Mouse (Mus musculus): Measurements from ENCODE around the gene Lhfpl5. TPM values are rescaled to one million over a fixed set of nuclear protein-coding genes. Genes with fewer than 3 reads are reported as not detected.

Gene Lhfpl5
- polyA plus RNA-seq, 1 experiment, result 0.04 TPM

DNA sequence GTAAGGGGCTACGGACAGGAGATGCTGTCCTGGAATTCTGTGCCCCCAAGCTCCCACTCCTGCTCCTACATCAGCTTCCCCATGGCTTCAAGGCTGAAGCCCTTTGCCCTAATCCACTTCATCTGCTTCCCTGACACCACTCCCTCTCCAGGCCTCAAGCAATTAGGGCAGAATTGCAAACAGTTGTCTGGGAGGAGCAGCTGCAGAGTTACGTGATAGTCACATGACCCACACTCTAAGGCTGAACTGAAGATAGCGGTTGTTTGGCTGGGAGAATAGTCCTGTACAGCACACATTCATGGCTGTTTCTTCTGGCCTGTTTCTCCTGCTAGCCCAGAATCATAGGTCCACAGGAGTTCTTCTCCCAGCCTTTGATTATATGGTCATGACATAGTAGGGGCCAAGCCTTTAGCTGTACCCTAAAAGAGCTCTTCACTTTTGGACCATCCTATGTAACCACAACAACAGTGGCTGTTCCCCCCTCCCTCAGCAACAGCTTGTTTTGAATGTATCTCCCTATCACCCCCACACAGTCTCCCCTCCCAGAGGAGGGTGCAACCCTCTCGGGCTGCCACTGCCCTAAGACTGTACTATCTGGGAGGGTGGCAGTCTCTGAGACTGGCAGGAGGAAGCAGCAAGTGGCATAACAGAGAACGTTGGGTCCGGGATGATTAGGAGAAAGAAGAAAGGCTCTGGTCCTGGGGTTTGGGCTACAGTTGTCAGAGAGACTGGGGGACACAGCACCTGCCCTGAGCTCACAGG lies 18.6 kb upstream of the Lhfpl5 start:
- H3K4me2 ChIP-seq (ENCODE audit: low read depth), result peak overlapping the region; percentile 55
- H3K79me2 ChIP-seq (ENCODE audit: control insufficient read depth, insufficient read depth), result no peaks in the 10 kb centered on the region
- peaks cover 24% of the 10 kb centered on the region for H3K27me3 ChIP-seq (ENCODE audit: control insufficient read depth, insufficient read depth, insufficient read length)
- no peak overlapping the region for H3ac ChIP-seq (ENCODE audit: control insufficient read depth, insufficient read length)
- no peaks in the 10 kb centered on the region for H3K36me3 ChIP-seq (ENCODE audit: control insufficient read depth, insufficient read depth)
- TF ChIP-seq TCF12 (IDR thresholded peaks at IDR 0.05; ENCODE audit: insufficient read depth, poor library complexity, severe bottlenecking), result peak; percentile 88
- no peak for TF ChIP-seq REST (IDR thresholded peaks at IDR 0.05; ENCODE audit: insufficient read depth, insufficient read length)
- TF ChIP-seq TCF3 (IDR thresholded peaks at IDR 0.05; ENCODE audit: insufficient read length, low read depth), result peak; percentile 33
- no peak for TF ChIP-seq SRF (IDR thresholded peaks at IDR 0.05; ENCODE audit: control insufficient read depth, insufficient read length, low read depth)
- TF ChIP-seq POLR2A (IDR thresholded peaks at IDR 0.05; ENCODE audit: insufficient read length, low read depth), result no peak
- TF ChIP-seq USF1 (IDR thresholded peaks at IDR 0.05; ENCODE audit: low read depth), result peak; percentile 96
- peak; percentile 69 to 96 (median 96) for TF ChIP-seq MYOG (IDR thresholded peaks at IDR 0.05; ENCODE audit: control insufficient read depth in 1 of 3, insufficient read depth in 1 of 3, insufficient read length in 2 of 3, low read depth in 2 of 3)
- TF ChIP-seq MYOD1 (IDR thresholded peaks at IDR 0.05; ENCODE audit: control insufficient read depth in 1 of 3, insufficient read length in 2 of 3, low read depth in 2 of 3), result peak; percentile 62 to 95 (median 89)
- TF ChIP-seq POLR2AphosphoS2 (IDR thresholded peaks at IDR 0.05; ENCODE audit: insufficient read length, low read depth), result no peak
- no peak for TF ChIP-seq E2F4 (IDR thresholded peaks at IDR 0.05; ENCODE audit: insufficient read depth)
- no peak for TF ChIP-seq CEBPB (IDR thresholded peaks at IDR 0.05; ENCODE audit: insufficient read depth, poor library complexity, severe bottlenecking)
- TF ChIP-seq MAX (IDR thresholded peaks at IDR 0.05; ENCODE audit: low read depth), result no peak
- no peak overlapping the region for H3K4me3 ChIP-seq

DNA sequence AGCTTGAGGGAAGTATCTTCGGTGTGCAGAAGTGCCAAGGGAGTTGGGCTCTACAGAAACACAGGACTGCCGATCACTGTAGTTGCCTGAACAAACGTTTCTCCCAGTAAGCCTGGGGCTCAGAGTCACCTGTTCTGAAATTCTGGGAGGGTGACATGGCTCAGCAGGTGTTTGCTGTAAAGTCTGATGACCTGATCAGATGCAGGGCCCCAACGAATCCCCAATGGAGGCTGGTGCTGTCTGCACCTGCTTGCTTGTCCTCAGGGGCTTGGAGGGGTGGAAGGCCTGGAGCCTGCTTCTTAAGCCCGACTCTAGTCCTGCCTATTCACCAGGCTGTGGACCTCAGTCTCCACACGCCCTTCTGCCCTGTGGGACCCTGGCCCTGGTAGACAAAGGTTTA lies 17.7 kb upstream of the Lhfpl5 start:
- Histone ChIP-seq H3K4me2 (ENCODE audit: low read depth) (no peak overlapping the region), H3K79me2 (ENCODE audit: control insufficient read depth, insufficient read depth) (no peaks in the 10 kb centered on the region), H3ac (ENCODE audit: control insufficient read depth, insufficient read length) (no peak overlapping the region), H3K36me3 (ENCODE audit: control insufficient read depth, insufficient read depth) (no peaks in the 10 kb centered on the region), H3K4me3 (no peak overlapping the region), H3K27me3 (ENCODE audit: control insufficient read depth, insufficient read depth, insufficient read length) (peaks cover 30% of the 10 kb centered on the region)
- TF ChIP-seq MYOD1 (IDR thresholded peaks at IDR 0.05; ENCODE audit: control insufficient read depth in 1 of 3, insufficient read length in 2 of 3, low read depth in 2 of 3) (peak in 2 of 3 experiments; percentile 46 to 59), CEBPB (IDR thresholded peaks at IDR 0.05; ENCODE audit: insufficient read depth, poor library complexity, severe bottlenecking) (no peak), TCF3 (IDR thresholded peaks at IDR 0.05; ENCODE audit: insufficient read length, low read depth) (no peak), TCF12 (IDR thresholded peaks at IDR 0.05; ENCODE audit: insufficient read depth, poor library complexity, severe bottlenecking) (no peak), MAX (IDR thresholded peaks at IDR 0.05; ENCODE audit: low read depth) (no peak), MYOG (IDR thresholded peaks at IDR 0.05; ENCODE audit: control insufficient read depth in 1 of 3, insufficient read depth in 1 of 3, insufficient read length in 2 of 3, low read depth in 2 of 3) (peak in 1 of 3 experiments; percentile 56), E2F4 (IDR thresholded peaks at IDR 0.05; ENCODE audit: insufficient read depth) (no peak), REST (IDR thresholded peaks at IDR 0.05; ENCODE audit: insufficient read depth, insufficient read length) (no peak), POLR2A (IDR thresholded peaks at IDR 0.05; ENCODE audit: insufficient read length, low read depth) (no peak), USF1 (IDR thresholded peaks at IDR 0.05; ENCODE audit: low read depth) (no peak)

DNA sequence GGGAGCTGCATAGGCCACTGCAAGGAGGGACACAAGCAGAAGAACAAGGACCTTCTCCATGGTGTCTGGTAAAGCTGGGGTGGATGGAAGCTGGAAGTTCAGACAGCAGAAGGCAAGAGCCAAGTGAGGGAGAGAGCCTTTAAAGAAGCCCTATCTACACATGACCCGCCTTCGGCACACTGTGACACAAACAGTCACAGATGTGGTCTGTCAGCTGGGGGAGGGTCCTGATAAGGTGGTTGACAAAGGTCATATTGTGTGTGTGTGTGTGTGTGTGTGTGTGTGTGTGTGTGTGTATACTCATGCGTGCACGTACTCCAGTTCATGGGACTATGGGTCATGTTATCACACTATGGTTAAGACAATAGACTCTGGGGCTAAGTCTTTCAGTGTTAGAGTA lies 14.8 kb upstream of the Lhfpl5 start, which contains the start of gene Clps:
TSS of gene Clps (minus strand) at position 169 of the 400 bp plus-strand sequence.
- TF ChIP-seq USF1 (IDR thresholded peaks at IDR 0.05; ENCODE audit: low read depth), result no peak
- TF ChIP-seq POLR2A (IDR thresholded peaks at IDR 0.05; ENCODE audit: insufficient read length, low read depth), result no peak
- no peak for TF ChIP-seq E2F4 (IDR thresholded peaks at IDR 0.05; ENCODE audit: insufficient read depth)
- no peak for TF ChIP-seq TCF3 (IDR thresholded peaks at IDR 0.05; ENCODE audit: insufficient read length, low read depth)
- no peak for TF ChIP-seq MYOG (IDR thresholded peaks at IDR 0.05; ENCODE audit: control insufficient read depth in 1 of 3, insufficient read depth in 1 of 3, insufficient read length in 2 of 3, low read depth in 2 of 3)
- no peak for TF ChIP-seq SRF (IDR thresholded peaks at IDR 0.05; ENCODE audit: control insufficient read depth, insufficient read length, low read depth)
- TF ChIP-seq POLR2AphosphoS2 (IDR thresholded peaks at IDR 0.05; ENCODE audit: insufficient read length, low read depth), result no peak
- no peak for TF ChIP-seq REST (IDR thresholded peaks at IDR 0.05; ENCODE audit: insufficient read depth, insufficient read length)
- TF ChIP-seq MAX (IDR thresholded peaks at IDR 0.05; ENCODE audit: low read depth), result no peak
- no peak for TF ChIP-seq CEBPB (IDR thresholded peaks at IDR 0.05; ENCODE audit: insufficient read depth, poor library complexity, severe bottlenecking)
- TF ChIP-seq MYOD1 (IDR thresholded peaks at IDR 0.05; ENCODE audit: control insufficient read depth in 1 of 3, insufficient read length in 2 of 3, low read depth in 2 of 3), result no peak
- no peaks in the 10 kb centered on the region for H3K36me3 ChIP-seq (ENCODE audit: control insufficient read depth, insufficient read depth)
- no peak within 1 kb of the TSS for H3K4me2 ChIP-seq (ENCODE audit: low read depth)
- H3K79me2 ChIP-seq (ENCODE audit: control insufficient read depth, insufficient read depth), result no peaks in the 10 kb centered on the region
- H3ac ChIP-seq (ENCODE audit: control insufficient read depth, insufficient read length), result no peak within 1 kb of the TSS
- H3K27me3 ChIP-seq (ENCODE audit: control insufficient read depth, insufficient read depth, insufficient read length), result peaks cover 30% of the 10 kb centered on the region
- H3K4me3 ChIP-seq, result no peak within 1 kb of the TSS

DNA sequence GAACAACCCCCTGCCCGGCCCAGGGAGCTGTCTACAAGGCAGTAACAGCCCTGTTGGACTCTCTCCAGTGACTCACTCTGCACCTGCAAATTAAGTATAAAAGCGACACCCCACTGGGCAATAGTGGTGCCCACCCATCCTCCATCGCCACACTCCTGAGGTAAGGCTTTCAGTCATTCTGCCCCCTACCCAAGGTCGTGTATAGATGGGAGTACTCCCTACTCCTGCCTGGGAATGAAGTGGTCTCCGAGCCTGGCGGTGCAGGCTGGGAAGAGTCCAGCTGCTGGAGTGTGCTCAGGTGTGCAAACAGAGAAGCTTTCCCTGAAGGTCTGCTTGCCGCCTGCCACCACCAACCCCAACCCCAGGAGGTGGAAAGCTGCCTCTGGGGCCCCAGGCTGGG lies 13.8 kb upstream of the Lhfpl5 start:
- no peak for TF ChIP-seq MYOG (IDR thresholded peaks at IDR 0.05; ENCODE audit: control insufficient read depth in 1 of 3, insufficient read depth in 1 of 3, insufficient read length in 2 of 3, low read depth in 2 of 3)
- no peak for TF ChIP-seq POLR2AphosphoS2 (IDR thresholded peaks at IDR 0.05; ENCODE audit: insufficient read length, low read depth)
- Histone ChIP-seq H3ac (ENCODE audit: control insufficient read depth, insufficient read length) (no peak overlapping the region), H3K4me2 (ENCODE audit: low read depth) (no peak overlapping the region), H3K79me2 (ENCODE audit: control insufficient read depth, insufficient read depth) (no peaks in the 10 kb centered on the region), H3K36me3 (ENCODE audit: control insufficient read depth, insufficient read depth) (no peaks in the 10 kb centered on the region), H3K27me3 (ENCODE audit: control insufficient read depth, insufficient read depth, insufficient read length) (peaks cover 30% of the 10 kb centered on the region), H3K4me3 (no peak overlapping the region)

Data from myocyte (in vitro differentiated cells).